Mouse (Mus musculus) right cerebral cortex, adult 18-20 months (tissue): ENCODE measurements around the gene Hist3h2a.

ENCODE experiments used
- DNase-seq: peaks from one replicate; pipeline ENCODE4 v3.0.0; 2022; ENCODE audit warnings: mixed read lengths

The Hist3h2a gene

GRCm38 (mm10) chr11:58970831-58971530, 16.5 kb downstream of the Hist3h2a start:
- DNase-seq: no peak

DNA sequence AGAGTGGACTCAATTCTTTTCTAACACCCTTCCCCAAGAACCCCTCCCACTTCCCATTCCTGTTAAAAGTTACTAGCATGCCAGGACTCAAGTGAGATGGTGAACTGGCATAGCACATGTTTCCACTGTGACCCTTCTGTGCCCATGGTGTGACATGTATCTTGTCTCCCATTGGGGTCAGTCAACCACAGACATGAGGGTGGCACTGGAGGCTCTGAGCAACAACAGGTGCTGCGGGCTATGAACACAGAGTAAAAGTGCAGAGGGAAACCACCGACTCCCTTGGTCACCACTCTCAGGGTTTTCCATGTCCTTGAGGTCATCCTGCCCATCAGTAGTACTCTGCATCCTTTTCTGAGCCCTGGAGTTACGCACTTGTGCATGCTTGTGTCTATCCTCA, 17.3 kb downstream of the Hist3h2a start:
- no peak for DNase-seq

GRCm38 (mm10) chr11:58974414-58974813, 19.9 kb downstream of the Hist3h2a start:
- DNase-seq: no peak

DNA sequence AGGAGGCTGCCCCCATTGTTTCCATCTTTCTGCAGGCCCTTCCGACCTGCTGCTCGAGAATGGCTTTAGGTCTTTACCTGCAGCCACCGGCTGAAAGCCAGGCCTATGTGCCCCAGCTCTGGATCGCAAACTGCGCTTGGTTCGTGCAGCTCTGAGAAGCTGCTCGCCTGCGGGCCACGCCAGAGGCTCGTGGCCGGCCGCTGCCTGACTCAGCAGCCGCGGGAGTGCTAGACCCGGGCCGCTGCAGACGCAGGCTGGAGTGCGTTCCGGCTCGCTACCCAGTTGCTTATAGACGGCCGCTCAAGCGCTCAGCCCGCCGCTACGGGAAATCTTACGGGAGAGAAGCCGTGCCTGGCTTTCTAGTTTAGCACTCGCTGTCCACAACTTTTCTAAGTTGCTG, 22.7 kb downstream of the Hist3h2a start:
- DNase-seq: no peak

DNA sequence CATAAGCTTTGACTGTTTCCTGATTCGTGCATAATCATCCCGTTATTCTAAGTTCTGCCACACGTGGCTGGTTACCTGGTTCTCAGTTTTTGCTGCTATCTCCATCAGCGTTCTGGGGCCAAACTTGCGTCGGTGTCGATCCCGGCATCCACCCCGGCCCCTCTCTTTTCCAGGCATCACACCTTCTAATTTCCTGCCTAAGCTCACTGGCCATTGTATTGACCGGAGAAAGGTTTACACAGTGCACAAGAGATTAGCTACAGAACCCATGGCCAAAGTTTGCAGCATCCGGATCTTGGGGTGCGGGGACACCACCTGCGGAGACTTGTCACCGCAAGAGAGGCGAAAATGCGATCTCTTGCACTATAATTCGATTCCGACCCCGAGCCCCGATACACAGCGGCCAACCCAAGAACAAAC, 23.1 kb downstream of the Hist3h2a start:
- no peak for DNase-seq

GRCm38 (mm10) chr11:58978027-58978705, 23.7 kb downstream of the Hist3h2a start, which contains the start of gene Trim11:
TSS of gene Trim11 (plus strand) at chr11:58978093.
- DNase-seq: peak; percentile 78

GRCm38 (mm10) chr11:58978706-58979030, 24.2 kb downstream of the Hist3h2a start:
- DNase-seq: no peak

- DNase-seq: no peak
Measured at GRCm38 (mm10) chr11:58979183-58979582, 24.7 kb downstream of the Hist3h2a start.

DNA sequence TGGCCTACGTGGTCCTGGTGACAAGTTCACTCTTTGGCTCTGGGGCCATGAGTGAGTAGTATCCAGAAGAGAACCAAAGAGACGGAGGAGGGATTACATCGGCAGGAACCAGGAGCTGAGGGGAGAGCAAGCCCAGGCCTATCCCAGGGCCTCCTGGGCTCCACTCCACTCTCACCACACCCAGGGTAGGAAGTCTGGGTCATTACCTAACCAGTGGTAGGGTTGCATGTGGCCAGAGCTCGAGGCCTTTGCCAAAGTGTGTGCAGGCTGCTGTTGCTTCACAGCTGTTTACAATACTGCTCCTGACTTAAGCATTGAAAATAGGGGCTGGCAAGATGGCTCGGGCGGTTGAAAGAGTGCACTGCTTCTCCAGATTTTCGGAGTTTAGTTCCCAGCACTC, 25.2 kb downstream of the Hist3h2a start:
- DNase-seq: no peak

- no peak for DNase-seq
Measured at GRCm38 (mm10) chr11:58980381-58980990, 26.0 kb downstream of the Hist3h2a start.

- DNase-seq: peak; percentile 85
Measured at GRCm38 (mm10) chr11:58981541-58982447, 27.3 kb downstream of the Hist3h2a start.

DNA sequence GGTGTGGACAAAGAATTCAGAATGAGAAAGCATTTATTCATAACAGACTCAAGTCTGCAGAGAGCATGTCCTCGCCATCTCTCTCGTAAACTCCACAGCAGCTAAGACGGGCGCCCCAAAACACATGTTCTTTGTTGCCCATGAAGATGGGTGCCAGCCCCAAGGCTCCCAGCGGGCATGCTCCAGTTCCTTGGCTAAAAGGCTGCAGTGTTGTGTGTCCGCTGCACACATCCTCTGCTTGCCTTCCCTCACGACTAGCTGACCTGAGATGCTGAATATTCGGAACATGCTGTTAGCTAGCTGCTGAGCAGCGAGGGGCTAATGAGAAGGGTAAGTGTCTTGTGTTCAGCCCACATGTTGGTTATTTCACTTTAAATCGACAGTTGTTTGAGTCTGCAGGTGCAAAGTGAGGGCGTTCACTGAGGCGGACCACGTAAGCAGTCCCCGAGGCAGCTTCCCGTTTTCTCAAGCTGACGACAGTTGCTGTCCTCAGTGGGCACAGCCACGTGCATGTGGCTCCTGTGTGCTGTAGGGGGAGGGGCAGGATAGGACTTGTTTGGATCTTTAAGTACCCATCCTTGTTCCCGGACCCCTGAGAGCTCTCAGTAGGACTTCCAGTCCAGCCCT, 28.1 kb downstream of the Hist3h2a start:
- DNase-seq: no peak

DNA sequence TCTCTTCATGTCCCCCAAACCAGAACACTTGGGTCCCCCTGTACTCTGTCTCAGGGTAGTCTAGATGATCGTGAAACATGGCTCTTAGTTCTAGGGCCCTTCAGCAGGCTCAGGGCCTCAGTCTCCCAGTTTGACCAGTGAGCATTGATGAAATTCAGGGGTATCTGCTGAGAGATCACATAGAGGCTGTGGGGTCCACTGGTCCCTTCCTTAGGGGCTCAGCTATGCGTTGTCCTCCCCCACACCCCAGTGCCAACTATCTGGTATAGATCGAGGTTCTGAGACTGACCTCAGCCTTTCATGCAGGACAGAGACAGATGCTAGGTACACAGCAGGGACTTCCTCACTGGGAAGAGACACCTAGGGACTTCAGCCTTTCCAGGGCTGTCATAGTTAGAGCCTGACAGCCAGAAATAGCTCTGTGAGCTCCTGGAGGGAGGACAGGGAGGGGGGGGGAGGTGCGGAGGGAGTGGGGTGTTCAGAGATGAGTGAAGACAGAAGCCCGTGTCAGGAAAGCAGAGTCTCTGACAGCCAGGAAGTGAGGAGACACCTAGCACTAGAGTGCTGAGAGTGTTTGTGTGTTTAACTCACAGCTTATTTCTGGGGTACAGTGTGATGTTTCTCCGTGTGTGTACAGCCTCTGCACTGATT, 29.3 kb downstream of the Hist3h2a start:
- DNase-seq: no peak

DNA sequence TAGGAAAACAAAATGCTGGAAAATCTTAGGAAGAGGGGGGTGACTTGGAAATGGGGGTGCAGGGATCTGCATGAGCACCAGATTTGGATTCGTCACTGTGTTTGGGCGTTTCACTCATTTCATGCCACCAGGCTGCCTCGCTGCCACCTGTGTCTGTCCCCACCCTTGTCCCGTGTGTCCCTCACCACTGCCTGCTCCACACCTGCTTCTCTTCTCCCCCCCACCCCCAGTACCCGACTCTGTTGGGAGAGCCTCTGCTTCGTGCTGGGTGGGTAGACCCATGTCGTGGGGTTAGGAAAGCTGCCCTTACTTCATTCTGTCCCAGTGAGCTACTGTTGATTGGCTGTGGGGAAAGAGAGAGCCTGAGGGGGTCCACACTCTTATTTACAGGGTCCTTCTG, 30.2 kb downstream of the Hist3h2a start:
- DNase-seq: no peak

GRCm38 (mm10) chr11:58985299-58985917, 30.9 kb downstream of the Hist3h2a start:
- no peak for DNase-seq

DNA sequence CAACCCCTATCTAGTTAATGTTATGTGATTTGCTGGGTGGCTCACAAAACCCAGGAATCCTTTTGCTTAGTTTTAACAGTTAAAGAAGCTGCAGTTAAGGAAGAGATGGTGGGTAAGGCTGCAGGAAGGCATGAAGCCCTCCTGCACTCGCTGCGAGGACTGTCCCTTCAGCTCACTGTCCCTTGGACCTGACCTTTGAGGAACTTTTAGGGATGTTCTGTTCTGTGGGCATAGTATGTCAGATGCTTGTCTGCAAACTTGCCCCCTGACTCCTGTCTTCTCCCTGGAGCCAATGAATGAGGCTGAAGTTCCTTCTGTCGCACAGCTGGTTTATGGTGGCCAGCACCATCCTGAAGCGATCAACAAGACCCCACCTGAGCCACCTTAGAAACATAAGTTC, 34.7 kb downstream of the Hist3h2a start:
- DNase-seq: no peak

DNA sequence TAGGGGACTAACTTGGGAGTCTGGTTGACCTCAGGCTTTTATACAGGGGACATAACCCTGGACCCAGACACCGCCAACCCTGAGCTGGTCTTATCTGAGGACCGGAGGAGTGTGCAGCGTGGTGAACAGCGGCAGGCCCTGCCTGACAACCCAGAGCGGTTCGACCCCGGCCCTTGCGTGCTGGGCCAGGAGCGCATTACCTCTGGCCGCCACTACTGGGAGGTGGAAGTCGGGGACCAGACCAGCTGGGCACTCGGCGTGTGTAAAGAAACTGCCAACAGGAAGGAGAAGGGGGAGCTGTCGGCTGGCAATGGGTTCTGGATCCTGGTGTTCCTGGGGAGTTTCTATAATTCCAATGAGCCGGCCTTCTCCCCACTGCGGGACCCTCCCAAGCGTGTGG, 35.7 kb downstream of the Hist3h2a start:
- no peak for DNase-seq

GRCm38 (mm10) chr11:58990794-58991193, 36.3 kb downstream of the Hist3h2a start:
- peak; percentile 56 for DNase-seq

- DNase-seq: no peak
Measured at GRCm38 (mm10) chr11:58991911-58992310, 37.4 kb downstream of the Hist3h2a start.

DNA sequence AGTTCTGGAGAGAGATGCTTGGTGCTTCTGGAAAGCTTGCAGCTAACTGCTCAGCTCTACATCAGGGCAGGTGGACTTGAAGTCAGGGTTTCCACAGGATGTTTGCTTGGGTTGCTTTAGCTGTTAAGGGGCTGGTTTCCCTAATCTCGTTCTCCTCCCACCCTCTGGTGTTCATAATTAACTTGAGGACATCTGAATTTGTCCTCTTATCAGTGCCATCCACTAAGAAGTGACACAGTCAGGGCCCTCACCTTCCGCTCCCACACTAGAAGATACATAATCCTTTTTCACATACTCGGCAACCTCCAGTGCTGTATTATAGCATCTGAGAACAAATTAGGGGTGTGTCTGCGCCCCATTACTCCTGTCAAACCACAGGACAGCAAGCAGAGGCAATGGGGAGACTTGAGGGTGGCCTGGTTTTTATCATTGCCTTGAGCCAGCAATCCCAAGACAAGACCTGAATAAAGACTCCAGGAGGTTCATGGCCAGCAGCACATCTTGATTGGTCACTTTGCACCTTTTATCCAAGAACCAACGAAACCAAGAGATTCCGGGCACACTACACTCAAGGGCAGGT, 38.7 kb downstream of the Hist3h2a start:
- no peak for DNase-seq

DNA sequence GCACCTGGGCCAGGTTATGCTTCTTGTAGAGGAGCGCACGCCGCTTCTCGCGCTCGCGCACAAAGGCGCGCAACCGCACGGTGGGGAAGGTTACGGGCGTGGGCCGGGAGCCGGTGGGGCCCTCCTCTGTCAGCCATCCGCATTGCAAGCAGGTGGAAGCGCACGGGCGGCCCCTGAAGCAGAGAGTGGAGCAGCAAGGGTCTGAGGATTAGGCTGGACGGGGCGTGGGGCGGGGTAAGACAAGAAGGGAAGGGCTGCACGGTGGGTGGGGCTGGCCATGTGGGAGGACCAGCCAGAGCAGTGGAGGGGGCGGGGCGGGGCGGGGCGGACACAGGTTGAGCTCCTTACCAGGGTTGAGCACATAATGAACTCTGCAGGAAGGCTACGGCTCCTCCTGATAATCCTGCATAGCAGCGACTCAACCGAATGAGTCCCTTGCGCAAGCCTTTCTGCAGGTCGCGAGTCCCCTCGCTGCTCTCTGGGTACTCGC, 39.9 kb downstream of the Hist3h2a start:
- DNase-seq: peak; percentile 35
